ENCODE assay signal across 12 mouse cellular contexts in genomic region chr1:160855926-160856620, GRCm38 (mm10). TPM values are rescaled to one million over a fixed set of nuclear protein-coding genes. Genes with fewer than 3 reads are reported as not detected.
A peak's percentile ranks its signal among the peaks of the same experiment; 100 is the strongest.
DNase-seq lines count a peak whose midpoint lies in the region; ATAC-seq and TF ChIP-seq lines count a peak whose summit lies in the region.
"Had no signal": no experiment of that assay in that cellular context is flagged by ENCODE, and none has a peak within 500 bp of the region (broad histone marks: within the 10 kb centered on the region; RNA-seq: fewer than 3 reads in every experiment).

No protein-coding gene starts in this region.

- H3K27me3 ChIP-seq in liver, adult 2 months (ENCODE audit: control insufficient read depth, insufficient read depth, low read length): no peaks in the 10 kb centered on the region
- no peaks in the 10 kb centered on the region for H3K27me3 ChIP-seq in liver, embryonic 11.5 days (replicated peaks; ENCODE audit: control insufficient read depth, insufficient read depth, low read length)

- WGBS in liver, adult 2 months: 46% methylated on average over 9 of the region's 9 CpGs
- 76% methylated on average over 9 of the region's 9 CpGs for WGBS in liver, embryonic 11.5 days

- H3K79me2 ChIP-seq in liver, adult 2 months (ENCODE audit: control insufficient read depth, insufficient read depth, low read length): no peaks in the 10 kb centered on the region

- TF ChIP-seq POLR2A in liver, adult 2 months (IDR thresholded peaks at IDR 0.05; ENCODE audit: extremely low read depth, insufficient read depth, low read length): no peak

- ATAC-seq in liver, embryonic 11.5 days (replicated peaks; ENCODE audit: low FRiP score): no peak
- ATAC-seq: inflammation-experienced regulatory T-cells, adult 6 months had no signal

- DNase-seq in cerebellum, postnatal 10 days: peak; percentile 42 to 59
- no peak for DNase-seq in cerebellum, adult 11-12 months
- DNase-seq in liver, adult 2 months (ENCODE audit: extremely low read depth, low read depth, low spot score): peak; percentile 62
- DNase-seq in liver, embryonic 11.5 days (ENCODE audit: low spot score): no peak
- DNase-seq in layer of hippocampus, adult 9-11 months: peak; percentile 64
- DNase-seq in right cerebral cortex, postnatal 36 days (ENCODE audit: low spot score in 2 of 2): peak; percentile 9 to 11
- DNase-seq in urinary bladder, postnatal 4 days (ENCODE audit: low spot score in 2 of 2): no peak
- no peak for DNase-seq in adrenal gland, postnatal 14 days
- DNase-seq: cerebellum, adult 11 months; lung, postnatal 36 days had no signal

- H3K4me2 ChIP-seq in liver, embryonic 11.5 days: no peak overlapping the region

- H3K4me1 ChIP-seq in liver, adult 2 months (ENCODE audit: control insufficient read depth, insufficient read depth, low read length): no peaks in the 10 kb centered on the region; the same call in 1 of the 2 replicates
- H3K4me1 ChIP-seq in liver, embryonic 11.5 days (replicated peaks; ENCODE audit: control insufficient read depth, insufficient read depth, low read length): no peaks in the 10 kb centered on the region

- H3K4me3 ChIP-seq in liver, adult 2 months (ENCODE audit: insufficient read depth, low read depth, low read length): no peak overlapping the region
- no peak overlapping the region for H3K4me3 ChIP-seq in liver, embryonic 11.5 days (ENCODE audit: low read depth, low read length)

- no peaks in the 10 kb centered on the region for H3K9me3 ChIP-seq in liver, embryonic 11.5 days (ENCODE audit: control insufficient read depth, low read length)

- no peaks in the 10 kb centered on the region for H3K36me3 ChIP-seq in liver, adult 2 months (ENCODE audit: control insufficient read depth, insufficient read depth, low read length)
- H3K36me3 ChIP-seq in liver, embryonic 11.5 days (ENCODE audit: control insufficient read depth, insufficient read depth, low read length): no peaks in the 10 kb centered on the region

- TF ChIP-seq CTCF in liver, adult 2 months (IDR thresholded peaks at IDR 0.05; ENCODE audit: low read depth, low read length): no peak

- no peak overlapping the region for H3K27ac ChIP-seq in liver, adult 2 months (replicated peaks; ENCODE audit: insufficient read depth, low read depth, low read length)
- no peak overlapping the region for H3K27ac ChIP-seq in liver, embryonic 11.5 days (ENCODE audit: low read depth, low read length)
- H3K27ac ChIP-seq: stomach, postnatal 0 days had no signal

- no peak overlapping the region for H3K9ac ChIP-seq in liver, adult 2 months (ENCODE audit: low read depth, low read length)
- no peak overlapping the region for H3K9ac ChIP-seq in liver, embryonic 11.5 days (ENCODE audit: low read depth, low read length)

RNA-seq across cellular contexts. Expression of gene Rc3h1, which starts 50.1 kb away (rescaled TPM):
- total RNA-seq in liver, adult 2 months (2014; rRNA removed): 13.1 and 14.9 TPM in 2 replicates
- 5.9 and 7.7 TPM in 2 replicates for polyA plus RNA-seq in liver, adult 2 months (2012; rRNA removed)
- polyA plus RNA-seq in liver, embryonic 11.5 days (2014; fragmentation: Nextera tagmentation; extraction: Ambion mirVana): 5.6 and 5.9 TPM in 2 replicates
- total RNA-seq in adrenal gland, postnatal 14 days (2021): 44.0 and 46.1 TPM in 2 replicates

Comparison
In these comparisons a context has a peak if more than half of its experiments do, and no peak if none do; other contexts are left out.
1. DNase-seq: peak in cerebellum, postnatal 10 days (2 of 2), liver, adult 2 months (single experiment), layer of hippocampus, adult 9-11 months (single experiment) and right cerebral cortex, postnatal 36 days (2 of 2); none in cerebellum, adult 11-12 months (single experiment), liver, embryonic 11.5 days (single experiment), urinary bladder, postnatal 4 days (0 of 2) and adrenal gland, postnatal 14 days (single experiment).